Mouse (Mus musculus): ENCODE measurements around the gene Hps1.
A peak's percentile ranks its signal among the peaks of the same experiment; 100 is the strongest.

DNA sequence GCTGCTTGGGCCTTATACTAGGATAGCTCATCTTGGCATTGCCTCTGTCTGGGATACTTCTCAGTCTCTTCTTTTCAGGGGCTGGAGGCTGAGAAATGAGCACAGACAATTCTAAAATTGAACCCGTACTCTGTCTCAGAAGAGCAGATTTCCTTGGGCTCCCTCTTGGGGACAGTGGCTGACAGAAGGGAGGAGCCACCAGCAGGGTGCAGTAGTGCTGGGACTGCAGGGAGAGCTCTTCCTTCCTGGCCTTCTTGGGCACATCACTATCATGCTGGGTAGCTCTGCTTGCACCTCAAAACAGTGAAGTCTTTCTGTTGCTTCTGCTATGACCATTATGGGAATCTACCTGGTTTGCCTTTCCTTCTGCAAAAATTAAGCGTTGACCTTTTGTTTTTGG, 5.4 kb upstream of the Hps1 start:
- TF ChIP-seq POLR2A (IDR thresholded peaks at IDR 0.05; ENCODE audit: extremely low read depth, insufficient read depth, low read length), result no peak
- TF ChIP-seq CTCF (IDR thresholded peaks at IDR 0.05; ENCODE audit: low read depth, low read length), result peak; percentile 41; the same call in 1 of the 2 replicates
